Mouse (Mus musculus): ENCODE data around the gene Fkbp11.

GRCm38 (mm10) chr15:98727443-98728321 lies at the start of gene Fkbp11:
- TF ChIP-seq ZC3H11A (IDR thresholded peaks at IDR 0.05; ENCODE audit: borderline replicate concordance, low read depth, low read length) (no peak), HCFC1 (IDR thresholded peaks at IDR 0.05; ENCODE audit: borderline replicate concordance, insufficient read depth, low read length) (no peak; the same call in 1 of the 2 replicates), CHD2 (IDR thresholded peaks at IDR 0.05; ENCODE audit: low read depth, low read length) (no peak)

All from ES-E14 (cell line).